Mouse (Mus musculus): ENCODE results near the gene Gfra4.

DNA sequence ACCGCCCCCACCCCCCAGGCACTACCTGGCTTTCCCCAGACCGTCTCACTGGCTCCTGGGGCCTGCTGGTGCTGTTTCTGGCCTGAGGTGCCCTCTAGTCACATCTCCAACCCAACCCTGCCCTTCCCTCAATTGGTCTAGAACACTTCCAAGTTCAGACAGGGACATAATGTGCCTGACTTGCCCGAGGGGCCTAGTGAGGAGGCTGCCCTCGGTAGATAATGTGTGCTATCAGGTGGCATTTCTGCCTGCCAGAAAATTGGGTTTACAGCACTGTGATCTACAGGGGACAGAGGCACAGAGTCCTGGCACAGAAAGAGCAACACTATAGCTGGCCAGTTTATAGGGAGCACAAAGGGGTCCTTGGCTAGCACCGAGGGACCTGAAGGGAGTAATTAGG, 9.2 kb upstream of the Gfra4 start:
- TF ChIP-seq CTCF (conservative IDR thresholded peaks at IDR 0.05; ENCODE audit: low read length): no peak
- no peak for TF ChIP-seq NANOG (IDR thresholded peaks at IDR 0.05; ENCODE audit: borderline replicate concordance, low read length)
- TF ChIP-seq POU5F1 (IDR thresholded peaks at IDR 0.05; ENCODE audit: borderline replicate concordance, low read length): no peak; the same call in 1 of the 2 replicates

All from E14TG2a.4 (cell line).